Mouse (Mus musculus): ENCODE data around the gene Mrps26.

GRCm38 (mm10) chr2:130577021-130577420 lies 13.5 kb downstream of the Mrps26 start:
- TF ChIP-seq CTCF (IDR thresholded peaks at IDR 0.05; ENCODE audit: borderline replicate concordance, insufficient read depth, low read depth, low read length) (no peak), POLR2A (IDR thresholded peaks at IDR 0.05; ENCODE audit: borderline replicate concordance, insufficient read depth, low read length) (no peak)
